Mouse (Mus musculus) heart, embryonic 15.5 days (tissue): ENCODE data around the gene Slc22a13. TPM values are rescaled to one million over a fixed set of nuclear protein-coding genes. Genes with fewer than 3 reads are reported as not detected.

Source experiments
- ATAC-seq: fragments of 200-750 bp; cut with Nextera tagmentation; replicated peaks from 2 replicates; pipeline ENCODE4 v1.8.0; 2017; ENCODE audit warnings: low read depth, moderate TSS enrichment; ENCODE audit not compliant: insufficient number of reproducible peaks, insufficient read depth, low FRiP score
- H3K27ac ChIP-seq: fragments of 300-500 bp; sonication (generic); 2 replicates; pipeline ENCODE4 v1.5.1; 2015; ENCODE audit warnings: mild to moderate bottlenecking, inconsistent platforms
- H3K27me3 ChIP-seq: fragments of 300-500 bp; sonication (generic); 2 replicates; pipeline ENCODE4 v1.6.1; 2015; ENCODE audit warnings: inconsistent platforms
- H3K36me3 ChIP-seq: fragments of 300-500 bp; sonication (generic); 2 replicates; pipeline ENCODE4 v1.6.1; 2015; ENCODE audit warnings: mild to moderate bottlenecking, inconsistent platforms
- H3K4me1 ChIP-seq: fragments of 300-500 bp; sonication (generic); replicated peaks from 2 replicates; pipeline ENCODE4 v1.6.1; 2015; ENCODE audit warnings: inconsistent platforms
- H3K4me2 ChIP-seq: fragments of 300-500 bp; sonication (generic); 2 replicates; pipeline ENCODE4 v1.6.1; 2015; ENCODE audit warnings: inconsistent platforms, mild to moderate bottlenecking, moderate library complexity
- H3K4me3 ChIP-seq: fragments of 300-500 bp; sonication (generic); 2 replicates; pipeline ENCODE4 v1.5.1; 2015; ENCODE audit warnings: mild to moderate bottlenecking, inconsistent platforms
- H3K9ac ChIP-seq: fragments of 300-500 bp; sonication (generic); 2 replicates; pipeline ENCODE4 v1.6.1; 2015; ENCODE audit warnings: mild to moderate bottlenecking, inconsistent platforms
- H3K9me3 ChIP-seq: fragments of 300-500 bp; sonication (generic); replicated peaks from 2 replicates; pipeline ENCODE4 v1.6.1; 2016; ENCODE audit warnings: inconsistent platforms
- WGBS: fragments of 180-500 bp; shearing (Covaris S2); methylation state at CpG from one replicate; pipeline ENCODE4 v1.1.7; 2015; ENCODE audit warnings: mixed read lengths; 5-methylcytosine and 5-hydroxymethylcytosine counted together
- polyA plus RNA-seq: library from polyadenylated mRNA; unstranded; fragments of >200 nt; fragmentation: Nextera tagmentation; extraction: Ambion mirVana; gene quantifications from 2 replicates; pipeline ENCODE4 v1.2.1, GENCODE M21; 2015

Gene Slc22a13
- polyA plus RNA-seq, result not detected in 2 replicates

DNA sequence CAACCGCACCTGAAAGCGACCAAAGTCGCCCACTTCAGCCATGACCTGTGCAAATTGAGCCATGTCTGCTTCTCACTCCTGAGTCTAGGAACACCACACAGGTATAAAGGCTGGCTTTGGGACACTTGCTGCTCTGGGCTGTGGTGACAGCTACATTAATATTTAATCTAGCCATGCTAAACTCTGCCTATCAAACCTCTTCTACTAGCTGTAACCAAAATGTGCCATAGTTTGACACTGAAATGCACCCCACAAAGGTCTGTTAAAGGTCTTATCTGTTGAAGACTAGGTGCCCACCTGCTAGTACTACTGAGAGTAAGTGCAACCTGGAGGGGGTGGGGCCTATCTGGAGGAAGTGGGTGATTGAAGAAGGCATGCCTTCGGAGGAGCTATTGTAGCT lies at the start of gene Slc22a13:
Slc22a13 (minus strand) TSS at position 101 of the 400 bp plus-strand sequence.
- Histone ChIP-seq H3K36me3 (no peaks in the 10 kb centered on the region), H3K27me3 (no peaks in the 10 kb centered on the region), H3K9ac (no peak within 1 kb of the TSS), H3K27ac (no peak within 1 kb of the TSS), H3K4me1 (no peaks in the 10 kb centered on the region), H3K9me3 (no peaks in the 10 kb centered on the region), H3K4me2 (no peak within 1 kb of the TSS), H3K4me3 (no peak within 1 kb of the TSS)
- ATAC-seq, result no peak
- 93% methylated on average over 4 of the region's 4 CpGs for WGBS

DNA sequence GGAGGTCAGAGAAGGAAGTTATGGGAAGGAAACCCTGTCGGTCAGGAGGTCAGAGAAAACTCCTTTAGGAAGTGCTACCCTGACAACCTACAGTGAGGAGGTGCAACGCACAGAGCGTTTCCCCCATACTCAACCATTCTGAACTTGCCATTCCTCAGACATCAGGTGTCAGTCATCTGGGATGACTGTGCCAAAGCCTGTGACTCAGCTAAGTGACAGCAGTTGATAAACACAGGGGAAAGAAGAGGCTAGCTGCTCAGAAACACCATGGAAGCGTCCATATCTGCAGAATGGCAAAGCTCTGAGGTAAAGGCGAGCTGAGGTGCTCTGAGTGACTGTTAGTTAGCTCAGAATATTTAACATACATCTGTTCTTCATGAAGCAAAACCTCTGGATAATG lies 49.2 kb upstream of the Slc22a13 start:
- no peak overlapping the region for H3K27ac ChIP-seq
- H3K4me1 ChIP-seq, result no peaks in the 10 kb centered on the region

DNA sequence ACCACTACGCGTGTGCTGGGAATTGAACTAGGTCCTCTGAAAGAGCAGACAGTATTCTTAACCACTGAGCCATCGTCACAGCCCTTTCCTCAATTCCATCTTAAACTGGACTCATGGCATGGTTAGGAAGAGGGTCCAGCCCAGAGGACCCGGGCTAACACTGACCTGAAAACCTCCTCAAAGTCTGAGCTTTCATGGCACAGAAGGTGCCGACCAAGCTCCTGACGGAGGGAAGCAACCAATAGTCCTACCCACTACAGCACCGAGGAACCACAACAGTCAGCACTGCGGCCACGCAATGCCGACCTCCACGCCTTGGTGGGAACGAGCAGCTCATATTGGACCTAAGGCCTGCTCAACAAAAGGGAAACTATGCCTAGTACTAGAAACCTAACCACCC lies 47.3 kb upstream of the Slc22a13 start:
- Histone ChIP-seq H3K27me3 (no peaks in the 10 kb centered on the region), H3K9ac (no peak overlapping the region), H3K4me2 (no peak overlapping the region), H3K4me3 (no peak overlapping the region), H3K4me1 (no peaks in the 10 kb centered on the region), H3K9me3 (no peaks in the 10 kb centered on the region), H3K36me3 (peaks cover 54% of the 10 kb centered on the region), H3K27ac (no peak overlapping the region)
- WGBS, result 94% methylated on average over 12 of the region's 12 CpGs
- no peak for ATAC-seq

More for the DNA sequence above, 49.2 kb upstream of the Slc22a13 start:
- no peak overlapping the region for H3K4me2 ChIP-seq
- H3K36me3 ChIP-seq, result peaks cover 48% of the 10 kb centered on the region
- no peak overlapping the region for H3K4me3 ChIP-seq
- H3K9ac ChIP-seq, result no peak overlapping the region
- no peak for ATAC-seq
- WGBS, result 56% methylated on average over 5 of the region's 5 CpGs
- no peaks in the 10 kb centered on the region for H3K27me3 ChIP-seq
- H3K9me3 ChIP-seq, result no peaks in the 10 kb centered on the region

DNA sequence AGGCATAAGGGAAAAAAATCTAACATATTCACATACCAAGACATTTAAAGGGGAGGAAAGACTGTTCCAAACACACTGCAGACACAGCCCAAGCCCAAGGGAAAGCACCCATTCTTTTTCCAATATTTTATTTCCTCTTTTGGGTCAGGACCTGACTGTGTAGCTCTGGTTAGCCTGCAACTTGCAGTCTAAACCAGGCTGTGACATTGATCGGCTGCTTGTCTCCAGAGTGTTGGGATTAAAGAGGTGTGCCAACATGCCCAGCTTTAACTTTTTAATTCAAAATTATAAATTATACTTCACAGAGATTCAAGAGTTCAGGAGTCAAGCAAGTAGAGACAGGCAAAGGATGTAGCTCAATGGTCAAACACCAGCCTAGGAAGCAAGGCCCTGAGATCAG lies 46.2 kb upstream of the Slc22a13 start:
- WGBS, result 97% methylated on average over 1 of the region's 1 CpGs
- H3K36me3 ChIP-seq, result peaks cover 58% of the 10 kb centered on the region

DNA sequence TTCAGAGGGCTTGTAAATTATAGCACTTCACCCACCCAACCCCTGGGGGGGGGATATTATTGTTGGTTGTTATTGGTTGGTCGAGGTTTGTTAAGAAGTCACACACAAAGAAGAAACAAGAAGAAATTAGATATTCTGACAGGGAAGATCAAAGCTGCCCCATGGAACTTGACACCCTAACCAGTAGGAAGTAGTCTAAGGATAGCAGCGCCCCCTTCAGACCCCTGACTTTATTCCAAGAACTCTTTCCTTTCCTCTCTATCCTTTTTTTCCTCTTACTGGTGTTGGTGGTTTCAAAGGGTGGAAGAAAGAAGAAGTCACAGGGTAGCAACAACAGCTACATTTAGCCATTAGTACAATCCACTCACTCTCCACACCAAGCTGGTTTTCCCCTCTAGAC lies 45.3 kb upstream of the Slc22a13 start:
- Histone ChIP-seq H3K36me3 (peaks cover 50% of the 10 kb centered on the region), H3K27me3 (no peaks in the 10 kb centered on the region), H3K9me3 (no peaks in the 10 kb centered on the region), H3K27ac (no peak overlapping the region), H3K4me1 (no peaks in the 10 kb centered on the region), H3K4me2 (no peak overlapping the region), H3K9ac (no peak overlapping the region), H3K4me3 (no peak overlapping the region)
- WGBS, result 80% methylated on average over 2 of the region's 2 CpGs
- no peak for ATAC-seq

More for the DNA sequence above, 46.2 kb upstream of the Slc22a13 start:
- no peaks in the 10 kb centered on the region for H3K4me1 ChIP-seq
- H3K27me3 ChIP-seq, result no peaks in the 10 kb centered on the region
- H3K9ac ChIP-seq, result no peak overlapping the region
- H3K27ac ChIP-seq, result no peak overlapping the region
- no peak overlapping the region for H3K4me2 ChIP-seq
- no peak for ATAC-seq
- no peak overlapping the region for H3K4me3 ChIP-seq
- no peaks in the 10 kb centered on the region for H3K9me3 ChIP-seq

- H3K27ac ChIP-seq, result no peak overlapping the region
- H3K4me1 ChIP-seq, result no peaks in the 10 kb centered on the region
- H3K36me3 ChIP-seq, result peaks cover 37% of the 10 kb centered on the region
- no peak overlapping the region for H3K4me3 ChIP-seq
- H3K27me3 ChIP-seq, result no peaks in the 10 kb centered on the region
- WGBS, result 80% methylated on average over 5 of the region's 5 CpGs
- no peak for ATAC-seq
- H3K4me2 ChIP-seq, result no peak overlapping the region
- no peaks in the 10 kb centered on the region for H3K9me3 ChIP-seq
- no peak overlapping the region for H3K9ac ChIP-seq
These were observed 39.1 kb upstream of the Slc22a13 start for GRCm38 (mm10) chr9:119247996-119248395.

DNA sequence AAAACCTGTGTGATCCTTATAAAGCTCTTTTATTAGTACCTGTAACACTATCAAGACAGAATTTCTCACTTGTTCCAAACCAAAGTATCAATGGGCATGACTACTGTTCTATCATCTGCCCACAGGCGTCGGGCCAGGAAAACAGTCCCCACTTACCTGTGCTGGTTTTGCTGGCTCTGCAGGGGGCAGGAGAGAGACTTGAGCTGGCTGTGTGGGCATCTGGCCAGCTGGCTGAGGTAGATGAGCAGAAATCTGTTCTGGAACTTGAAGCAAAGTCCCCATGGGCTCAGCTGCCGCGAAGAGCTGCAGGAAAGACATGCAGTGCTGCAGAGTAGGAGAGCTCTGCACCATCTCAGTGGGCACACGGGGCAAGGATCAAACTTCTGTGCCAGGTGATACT lies 37.9 kb upstream of the Slc22a13 start:
- Histone ChIP-seq H3K27me3 (no peaks in the 10 kb centered on the region), H3K4me3 (no peak overlapping the region), H3K36me3 (peaks cover 35% of the 10 kb centered on the region), H3K9ac (no peak overlapping the region), H3K27ac (no peak overlapping the region), H3K4me1 (no peaks in the 10 kb centered on the region), H3K4me2 (no peak overlapping the region), H3K9me3 (no peaks in the 10 kb centered on the region)
- 78% methylated on average over 5 of the region's 5 CpGs for WGBS
- no peak for ATAC-seq

GRCm38 (mm10) chr9:119243981-119244380 lies 35.1 kb upstream of the Slc22a13 start:
- H3K27me3 ChIP-seq, result no peaks in the 10 kb centered on the region
- no peak overlapping the region for H3K9ac ChIP-seq
- peaks cover 54% of the 10 kb centered on the region for H3K36me3 ChIP-seq
- H3K9me3 ChIP-seq, result no peaks in the 10 kb centered on the region
- H3K27ac ChIP-seq, result no peak overlapping the region
- WGBS, result 92% methylated on average over 3 of the region's 3 CpGs
- no peak overlapping the region for H3K4me2 ChIP-seq
- no peaks in the 10 kb centered on the region for H3K4me1 ChIP-seq
- ATAC-seq, result no peak
- H3K4me3 ChIP-seq, result no peak overlapping the region

DNA sequence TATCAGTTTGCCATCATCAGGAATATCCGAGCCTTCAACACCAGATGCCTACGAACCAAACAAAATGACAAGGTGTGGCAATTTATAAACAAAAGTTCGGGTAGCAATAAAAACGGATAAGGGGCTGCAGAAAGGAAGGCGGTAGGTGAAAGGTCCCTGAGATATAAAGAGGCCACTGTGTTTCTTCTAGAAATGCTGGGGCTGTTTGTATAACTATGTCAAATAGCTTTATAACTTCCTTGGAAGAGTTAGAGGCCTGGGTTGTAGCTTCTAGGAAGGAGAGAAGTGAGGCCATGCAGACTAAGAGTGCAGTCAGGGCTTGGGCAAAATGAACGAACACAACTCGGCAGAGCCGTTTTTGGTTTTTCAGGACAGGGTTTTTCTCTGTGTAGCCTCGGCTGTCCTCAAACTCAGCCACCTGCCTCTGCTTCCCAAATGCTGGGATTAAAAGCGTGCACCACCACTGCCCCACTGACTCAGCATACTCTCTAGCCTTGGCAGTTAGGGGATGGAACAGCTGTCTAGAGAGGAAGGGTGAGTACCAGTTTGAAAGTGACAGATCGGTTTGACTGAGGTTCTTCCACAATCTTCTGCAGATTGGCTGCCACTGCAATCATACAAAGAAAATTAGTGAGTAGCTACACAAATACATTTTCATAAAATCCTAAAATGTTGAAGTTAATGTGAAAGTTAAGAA lies 32.4 kb upstream of the Slc22a13 start:
- H3K9me3 ChIP-seq, result no peaks in the 10 kb centered on the region
- no peaks in the 10 kb centered on the region for H3K27me3 ChIP-seq
- H3K9ac ChIP-seq, result no peak overlapping the region
- H3K4me3 ChIP-seq, result no peak overlapping the region
- H3K4me2 ChIP-seq, result no peak overlapping the region
- ATAC-seq, result no peak
- WGBS, result 78% methylated on average over 11 of the region's 11 CpGs
- no peak overlapping the region for H3K27ac ChIP-seq
- no peaks in the 10 kb centered on the region for H3K4me1 ChIP-seq
- H3K36me3 ChIP-seq, result peaks cover 51% of the 10 kb centered on the region

GRCm38 (mm10) chr9:119240286-119240997 lies 31.5 kb upstream of the Slc22a13 start:
- peaks cover 46% of the 10 kb centered on the region for H3K36me3 ChIP-seq
- no peaks in the 10 kb centered on the region for H3K27me3 ChIP-seq
- WGBS, result 84% methylated on average over 10 of the region's 10 CpGs
- H3K4me2 ChIP-seq, result no peak overlapping the region
- no peak overlapping the region for H3K4me3 ChIP-seq
- H3K9ac ChIP-seq, result no peak overlapping the region
- no peaks in the 10 kb centered on the region for H3K9me3 ChIP-seq
- no peak for ATAC-seq
- H3K27ac ChIP-seq, result no peak overlapping the region
- H3K4me1 ChIP-seq, result no peaks in the 10 kb centered on the region

- no peak overlapping the region for H3K4me2 ChIP-seq
- ATAC-seq, result no peak
- H3K9ac ChIP-seq, result no peak overlapping the region
- no peak overlapping the region for H3K4me3 ChIP-seq
- WGBS, result 98% methylated on average over 3 of the region's 3 CpGs
- H3K9me3 ChIP-seq, result no peaks in the 10 kb centered on the region
- no peaks in the 10 kb centered on the region for H3K27me3 ChIP-seq
- H3K4me1 ChIP-seq, result no peaks in the 10 kb centered on the region
- H3K27ac ChIP-seq, result no peak overlapping the region
- H3K36me3 ChIP-seq, result peaks cover 40% of the 10 kb centered on the region
These were observed 30.4 kb upstream of the Slc22a13 start for GRCm38 (mm10) chr9:119239274-119239673.

DNA sequence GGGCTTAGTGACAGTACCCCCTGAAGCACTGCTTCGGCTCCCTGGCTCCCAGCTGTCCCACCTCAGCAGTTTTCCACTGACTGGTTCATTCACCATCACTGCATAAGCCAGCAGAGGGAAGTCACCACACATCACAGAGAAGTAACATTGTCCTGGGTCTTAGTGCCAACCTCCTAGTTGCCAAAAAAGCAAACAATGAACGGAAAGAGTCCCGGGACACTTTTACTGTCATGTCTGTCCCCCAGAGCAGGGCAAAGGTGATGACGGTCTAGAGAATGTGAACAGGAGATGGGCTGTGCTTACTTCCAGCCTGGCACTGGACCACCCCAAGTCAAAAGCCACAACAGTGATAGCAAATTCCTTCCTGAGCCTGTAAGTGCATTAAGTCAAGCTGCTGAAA lies 29.9 kb upstream of the Slc22a13 start:
- no peak overlapping the region for H3K9ac ChIP-seq
- WGBS, result 83% methylated on average over 4 of the region's 4 CpGs
- H3K4me1 ChIP-seq, result no peaks in the 10 kb centered on the region
- no peak overlapping the region for H3K4me2 ChIP-seq
- peaks cover 35% of the 10 kb centered on the region for H3K36me3 ChIP-seq
- H3K4me3 ChIP-seq, result no peak overlapping the region
- no peaks in the 10 kb centered on the region for H3K9me3 ChIP-seq
- H3K27ac ChIP-seq, result no peak overlapping the region
- no peak for ATAC-seq
- no peaks in the 10 kb centered on the region for H3K27me3 ChIP-seq
